Mouse (Mus musculus) lung, embryonic 16.5 days (tissue): Measurements from ENCODE around the gene Zfp616. TPM values are rescaled to one million over a fixed set of nuclear protein-coding genes. Genes with fewer than 3 reads are reported as not detected.

Source experiments
- ATAC-seq: fragments of 200-750 bp; cut with Nextera tagmentation; 2 replicates; pipeline ENCODE4 v1.8.0; 2017; ENCODE audit warnings: low read depth, mild to moderate bottlenecking, moderate library complexity
- H3K27ac ChIP-seq: fragments of 300-500 bp; sonication (generic); 2 replicates; pipeline ENCODE4 v1.5.1; 2014; ENCODE audit warnings: mild to moderate bottlenecking, control low read depth, low read length
- H3K27me3 ChIP-seq: fragments of 300-500 bp; sonication (generic); 2 replicates; pipeline ENCODE4 v1.6.1; 2014; ENCODE audit warnings: low read depth, low read length, mixed read lengths; ENCODE audit not compliant: control insufficient read depth, insufficient read depth
- H3K36me3 ChIP-seq: fragments of 300-500 bp; sonication (generic); 2 replicates; pipeline ENCODE4 v1.6.1; 2014; ENCODE audit warnings: low read length; ENCODE audit not compliant: control insufficient read depth, insufficient read depth
- H3K4me1 ChIP-seq: fragments of 300-500 bp; sonication (generic); replicated peaks from 2 replicates; pipeline ENCODE4 v1.6.1; 2014; ENCODE audit warnings: low read length, mixed read lengths; ENCODE audit not compliant: control insufficient read depth, insufficient read depth
- H3K4me2 ChIP-seq: fragments of 300-500 bp; sonication (generic); 2 replicates; pipeline ENCODE4 v1.6.1; 2014; ENCODE audit warnings: low read depth, low read length, control low read depth
- H3K4me3 ChIP-seq: fragments of 300-500 bp; sonication (generic); 2 replicates; pipeline ENCODE4 v1.5.1; 2014; ENCODE audit warnings: mild to moderate bottlenecking, low read length, control low read depth
- H3K9ac ChIP-seq: fragments of 300-500 bp; sonication (generic); 2 replicates; pipeline ENCODE4 v1.6.1; 2014; ENCODE audit warnings: low read length, control low read depth
- H3K9me3 ChIP-seq: fragments of 300-500 bp; sonication (generic); 2 replicates; pipeline ENCODE4 v1.6.1; 2016; ENCODE audit warnings: low read length; ENCODE audit not compliant: control insufficient read depth
- WGBS: fragments of 180-500 bp; shearing (Covaris S2); extraction: QIAGEN DNeasy Blood & Tissue Kit; methylation state at CpG from one replicate; pipeline ENCODE4 v1.1.7; 2014; 5-methylcytosine and 5-hydroxymethylcytosine counted together
- polyA plus RNA-seq: library from polyadenylated mRNA; unstranded; fragments of >200 nt; fragmentation: Nextera tagmentation; extraction: Ambion mirVana; gene quantifications from 2 replicates; pipeline ENCODE4 v1.2.1, GENCODE M21; 2015

The Zfp616 gene
- polyA plus RNA-seq: not detected in 2 replicates

DNA sequence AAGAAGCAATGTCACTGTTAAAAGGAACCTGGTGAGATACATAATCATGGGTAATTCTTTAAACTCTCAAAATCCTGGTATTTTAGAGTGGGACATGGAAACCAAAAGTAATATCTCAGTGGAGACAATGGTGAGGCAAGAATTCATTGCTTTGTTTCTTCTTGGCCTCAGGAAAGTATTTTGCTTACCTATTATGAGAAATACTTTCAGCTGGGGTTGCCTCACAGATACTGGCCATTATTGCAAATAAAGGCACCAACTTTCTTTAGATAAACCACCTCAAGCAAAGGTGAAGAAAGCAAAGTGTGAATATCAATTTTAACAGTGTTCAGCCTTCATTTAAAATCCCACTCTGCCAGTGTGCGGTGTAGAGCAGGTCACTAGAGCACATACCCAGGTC lies at the start of gene Zfp616:
Gene Zfp616 (plus strand): TSS at position 301 of the 400 bp plus-strand sequence.
- H3K9me3 ChIP-seq: 0 out of 2 replicates have a peak, but pooled peaks cover 1% of the 10 kb centered on the region
- WGBS: 86% methylated on average over 1 of the region's 1 CpGs
- no peaks in the 10 kb centered on the region for H3K4me1 ChIP-seq
- no peak within 1 kb of the TSS for H3K9ac ChIP-seq
- no peaks in the 10 kb centered on the region for H3K27me3 ChIP-seq
- H3K27ac ChIP-seq: no peak within 1 kb of the TSS
- no peak within 1 kb of the TSS for H3K4me3 ChIP-seq
- no peaks in the 10 kb centered on the region for H3K36me3 ChIP-seq
- H3K4me2 ChIP-seq: no peak within 1 kb of the TSS
- ATAC-seq: no peak

DNA sequence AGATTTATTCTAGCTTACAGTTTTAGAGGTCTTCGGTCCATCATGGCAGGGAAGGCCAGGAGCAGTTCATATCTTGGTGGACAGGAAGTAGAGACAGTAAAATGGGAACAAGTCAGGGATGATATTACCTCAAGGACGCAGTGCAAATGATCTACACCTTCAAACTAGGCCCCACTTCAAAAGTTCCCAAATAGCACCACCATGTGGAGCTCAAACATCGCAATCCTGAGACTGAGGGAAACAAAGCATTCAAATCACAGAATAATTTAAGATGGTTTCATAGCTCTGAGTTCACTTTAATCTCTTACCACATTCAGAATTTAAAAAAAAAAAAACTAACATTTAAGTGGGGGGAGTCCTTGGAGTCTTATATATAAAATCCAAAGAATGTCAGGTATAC lies 18.4 kb upstream of the Zfp616 start:
- Histone ChIP-seq H3K9me3 (no peaks in the 10 kb centered on the region), H3K36me3 (no peaks in the 10 kb centered on the region), H3K4me2 (no peak overlapping the region), H3K27ac (no peak overlapping the region), H3K27me3 (no peaks in the 10 kb centered on the region), H3K4me1 (no peaks in the 10 kb centered on the region), H3K4me3 (no peak overlapping the region), H3K9ac (no peak overlapping the region)
- ATAC-seq: no peak
- 66% methylated on average over 3 of the region's 3 CpGs for WGBS

GRCm38 (mm10) chr11:74056451-74056850 lies 13.3 kb upstream of the Zfp616 start, which contains the start of the genes Olfr139 and Olfr399:
Gene Olfr139, minus strand, starts transcription at chr11:74056551.
Gene Olfr399, minus strand, starts transcription at chr11:74056615.
- no peak within 1 kb of the TSS for H3K9ac ChIP-seq
- WGBS: 62% methylated on average over 2 of the region's 2 CpGs
- H3K27me3 ChIP-seq: no peaks in the 10 kb centered on the region
- no peak within 1 kb of the TSS for H3K4me2 ChIP-seq
- H3K4me1 ChIP-seq: no peaks in the 10 kb centered on the region
- no peak for ATAC-seq
- no peaks in the 10 kb centered on the region for H3K9me3 ChIP-seq
- no peak within 1 kb of the TSS for H3K4me3 ChIP-seq
- no peak within 1 kb of the TSS for H3K27ac ChIP-seq
- H3K36me3 ChIP-seq: no peaks in the 10 kb centered on the region

DNA sequence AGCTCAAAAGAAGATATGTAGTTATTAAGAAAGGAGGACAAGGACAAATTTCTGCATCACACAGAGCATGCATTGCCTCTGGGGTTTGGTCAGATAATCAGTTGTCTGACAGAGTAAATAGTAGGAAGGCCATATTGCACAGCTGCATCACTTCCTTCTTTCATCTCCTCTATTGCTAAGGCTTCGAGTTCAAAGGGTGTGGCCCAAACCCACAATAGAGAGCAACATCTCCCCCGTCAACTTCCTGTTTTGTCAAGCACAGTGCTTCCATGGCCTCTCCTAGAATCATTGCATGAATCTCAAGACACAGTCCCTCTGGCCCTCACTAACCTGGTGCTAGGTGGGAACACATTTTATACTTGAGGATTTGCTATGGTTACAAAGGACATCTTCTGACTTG lies 31.0 kb downstream of the Zfp616 start:
- no peak overlapping the region for H3K9ac ChIP-seq
- 65% methylated on average over 2 of the region's 2 CpGs for WGBS
- no peaks in the 10 kb centered on the region for H3K27me3 ChIP-seq
- no peak for ATAC-seq
- H3K4me3 ChIP-seq: no peak overlapping the region
- H3K27ac ChIP-seq: no peak overlapping the region
- H3K36me3 ChIP-seq: no peaks in the 10 kb centered on the region
- no peaks in the 10 kb centered on the region for H3K9me3 ChIP-seq
- no peak overlapping the region for H3K4me2 ChIP-seq
- no peaks in the 10 kb centered on the region for H3K4me1 ChIP-seq

DNA sequence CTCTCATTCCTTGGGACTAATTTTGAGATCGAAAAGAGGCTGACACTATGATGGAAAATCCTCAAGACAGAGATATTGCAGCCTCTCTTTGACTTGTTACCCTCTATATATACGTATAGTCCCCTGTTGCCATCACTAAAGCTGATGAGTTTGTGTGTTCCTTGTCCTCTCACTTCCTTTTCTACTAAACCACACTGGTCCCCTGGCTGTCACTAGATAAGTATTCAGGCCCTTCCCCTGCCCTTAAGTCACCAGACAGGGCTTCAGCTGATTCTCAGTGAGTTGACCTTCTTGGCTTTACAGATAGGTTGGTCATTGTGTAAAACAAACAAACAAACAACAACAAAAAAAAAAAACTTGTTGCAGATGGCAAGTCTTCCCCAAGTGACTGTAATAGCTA lies 31.8 kb downstream of the Zfp616 start:
- Histone ChIP-seq H3K9ac (no peak overlapping the region), H3K4me2 (no peak overlapping the region), H3K9me3 (no peaks in the 10 kb centered on the region), H3K27ac (no peak overlapping the region), H3K36me3 (no peaks in the 10 kb centered on the region), H3K4me3 (no peak overlapping the region), H3K4me1 (no peaks in the 10 kb centered on the region), H3K27me3 (no peaks in the 10 kb centered on the region)
- WGBS: 30% methylated on average over 2 of the region's 2 CpGs
- no peak for ATAC-seq

DNA sequence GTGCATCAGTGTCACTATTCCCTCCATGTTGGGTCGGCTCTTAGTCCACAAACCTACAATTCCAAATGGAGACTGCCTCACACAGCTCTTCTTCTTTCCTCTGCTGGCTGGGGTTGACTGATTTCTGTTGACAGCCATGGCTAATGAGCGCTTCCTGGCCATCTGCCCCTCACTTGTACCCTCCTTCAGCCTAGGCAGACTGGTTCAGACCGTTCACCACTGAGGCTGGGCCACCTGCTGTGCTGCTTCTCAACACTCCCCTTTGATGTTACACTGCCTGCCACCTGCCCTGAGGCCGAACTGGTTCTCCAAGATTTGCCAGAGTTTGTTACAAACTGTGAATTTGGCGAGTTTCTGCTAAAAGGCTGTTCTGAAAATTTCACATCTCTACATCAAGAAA lies 35.3 kb downstream of the Zfp616 start:
- Histone ChIP-seq H3K9ac (no peak overlapping the region), H3K36me3 (no peaks in the 10 kb centered on the region), H3K27me3 (no peaks in the 10 kb centered on the region), H3K4me1 (no peaks in the 10 kb centered on the region), H3K9me3 (no peaks in the 10 kb centered on the region), H3K4me3 (no peak overlapping the region), H3K4me2 (no peak overlapping the region), H3K27ac (no peak overlapping the region)
- no peak for ATAC-seq
- WGBS: 28% methylated on average over 5 of the region's 5 CpGs

GRCm38 (mm10) chr11:74113412-74113811 lies 43.7 kb downstream of the Zfp616 start, which contains the start of gene Olfr401:
Gene Olfr401, plus strand, starts transcription at chr11:74113712.
- no peaks in the 10 kb centered on the region for H3K27me3 ChIP-seq
- H3K4me2 ChIP-seq: no peak within 1 kb of the TSS
- H3K9ac ChIP-seq: no peak within 1 kb of the TSS
- no peak for ATAC-seq
- H3K36me3 ChIP-seq: no peaks in the 10 kb centered on the region
- no peaks in the 10 kb centered on the region for H3K4me1 ChIP-seq
- H3K9me3 ChIP-seq: no peaks in the 10 kb centered on the region
- H3K4me3 ChIP-seq: no peak within 1 kb of the TSS
- no peak within 1 kb of the TSS for H3K27ac ChIP-seq

Other genes starting within 250 kb of the Zfp616 start
- gene Olfr393, start 218.5 kb upstream of the Zfp616 start, polyA plus RNA-seq: not detected in 2 replicates
- gene Olfr394, start 179.2 kb upstream of the Zfp616 start, polyA plus RNA-seq: not detected in 2 replicates
- gene Olfr395, start 160.7 kb upstream of the Zfp616 start, polyA plus RNA-seq: not detected in 2 replicates
- not detected in 2 replicates for gene Olfr23, start 133.3 kb upstream of the Zfp616 start, polyA plus RNA-seq
- gene Olfr397, start 109.1 kb upstream of the Zfp616 start, polyA plus RNA-seq: not detected in 2 replicates
- not detected in 2 replicates for gene Olfr398, start 79.5 kb upstream of the Zfp616 start, polyA plus RNA-seq
- gene Olfr139, start 13.4 kb upstream of the Zfp616 start, polyA plus RNA-seq: not detected in 2 replicates
- not detected in 2 replicates for gene Olfr399, start 13.3 kb upstream of the Zfp616 start, polyA plus RNA-seq
- gene Olfr401, start 43.8 kb downstream of the Zfp616 start, polyA plus RNA-seq: not detected in 2 replicates
- gene Olfr402, start 83.6 kb downstream of the Zfp616 start, polyA plus RNA-seq: not detected in 2 replicates
- not detected in 2 replicates for gene Olfr403, start 116.3 kb downstream of the Zfp616 start, polyA plus RNA-seq
- not detected in 2 replicates for gene Olfr43, start 141.4 kb downstream of the Zfp616 start, polyA plus RNA-seq
- not detected in 2 replicates for gene Olfr406, start 189.9 kb downstream of the Zfp616 start, polyA plus RNA-seq
- not detected in 2 replicates for gene Olfr59, start 213.8 kb downstream of the Zfp616 start, polyA plus RNA-seq